Mouse (Mus musculus) spleen, adult 12 weeks (tissue): ENCODE measurements around the gene Plxnd1.

Experiments used
- DNase-seq: peaks from one replicate; pipeline ENCODE4 v3.0.0; 2022; ENCODE audit warnings: low spot score

Gene Plxnd1

DNA sequence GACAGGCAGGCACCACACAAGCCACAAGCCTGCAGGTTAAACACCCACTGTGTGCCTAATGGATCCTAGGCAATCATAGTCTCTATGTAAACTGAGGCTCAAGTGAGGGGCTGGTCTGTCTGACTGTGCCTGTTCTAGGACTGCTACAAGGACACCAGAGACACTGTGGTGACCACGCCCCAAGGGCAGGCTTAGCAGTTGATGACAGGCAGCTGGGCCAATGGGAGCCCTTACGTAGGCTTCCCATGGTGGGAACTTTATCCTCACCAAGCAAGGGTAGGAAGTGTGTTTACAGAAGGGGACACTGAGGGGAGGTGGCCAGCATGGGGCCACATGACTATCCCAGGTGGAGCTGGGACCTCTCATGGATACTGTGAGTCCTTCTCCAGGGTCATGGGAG, 4.4 kb upstream of the Plxnd1 start:
- DNase-seq = no peak

DNA sequence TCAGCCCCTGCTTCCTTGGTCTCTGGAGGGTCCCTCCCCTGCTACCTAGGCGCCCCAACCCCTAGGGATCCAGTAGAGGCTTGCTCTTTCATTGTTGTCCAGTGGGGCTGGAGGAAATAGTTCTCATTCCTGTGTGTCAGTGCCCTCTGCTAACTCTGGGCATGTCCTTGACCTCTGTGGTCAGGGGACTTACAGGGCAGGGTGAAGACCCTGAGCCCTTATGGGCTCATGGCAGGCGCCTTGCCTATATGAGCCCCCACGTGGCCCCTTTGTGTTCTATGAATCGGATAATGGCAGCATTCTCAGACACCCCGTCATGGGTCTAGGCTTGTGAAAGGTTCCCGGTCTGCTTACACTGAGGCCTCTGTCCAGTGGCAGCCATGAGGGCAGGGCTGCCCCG, 4.0 kb upstream of the Plxnd1 start:
- DNase-seq = no peak

- DNase-seq = no peak
These were observed 3.0 kb upstream of the Plxnd1 start for GRCm38 (mm10) chr6:115997726-115998311.

DNA sequence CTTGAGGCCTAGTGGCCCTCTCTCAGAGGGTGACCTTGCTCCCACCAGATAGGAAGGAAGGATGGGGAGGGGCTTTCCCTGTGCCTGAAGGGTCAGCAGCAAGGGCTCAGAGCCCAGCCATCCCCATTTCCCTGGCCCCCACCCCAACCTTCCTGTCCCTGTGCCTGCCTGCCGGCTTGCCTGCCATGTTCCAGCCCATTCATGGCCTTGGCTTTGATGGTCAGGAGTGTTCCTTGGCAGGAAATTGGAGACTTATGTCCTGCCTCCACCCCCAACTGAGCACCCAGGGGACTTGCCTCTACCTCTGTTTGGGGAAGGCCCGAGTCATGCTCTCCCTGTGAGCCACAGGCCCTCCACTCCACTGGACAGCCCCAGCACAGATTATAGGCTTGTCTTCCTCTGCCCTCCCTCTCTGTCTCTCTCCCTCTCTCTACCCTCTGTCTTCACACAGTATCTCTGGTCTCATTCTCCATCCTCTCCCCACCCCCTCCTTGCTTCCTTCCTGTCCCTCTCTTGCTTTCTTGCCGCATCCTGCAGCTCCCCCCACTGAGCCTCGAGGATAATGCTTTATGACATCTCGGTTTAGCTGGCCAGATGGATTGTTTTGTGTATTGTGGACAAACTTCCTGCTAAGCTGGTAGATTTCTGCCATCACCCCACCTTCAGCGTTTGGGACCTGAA, 1.5 kb upstream of the Plxnd1 start:
- DNase-seq = no peak

GRCm38 (mm10) chr6:115995531-115995941, 731 bp upstream of the Plxnd1 start:
- DNase-seq = no peak

DNA sequence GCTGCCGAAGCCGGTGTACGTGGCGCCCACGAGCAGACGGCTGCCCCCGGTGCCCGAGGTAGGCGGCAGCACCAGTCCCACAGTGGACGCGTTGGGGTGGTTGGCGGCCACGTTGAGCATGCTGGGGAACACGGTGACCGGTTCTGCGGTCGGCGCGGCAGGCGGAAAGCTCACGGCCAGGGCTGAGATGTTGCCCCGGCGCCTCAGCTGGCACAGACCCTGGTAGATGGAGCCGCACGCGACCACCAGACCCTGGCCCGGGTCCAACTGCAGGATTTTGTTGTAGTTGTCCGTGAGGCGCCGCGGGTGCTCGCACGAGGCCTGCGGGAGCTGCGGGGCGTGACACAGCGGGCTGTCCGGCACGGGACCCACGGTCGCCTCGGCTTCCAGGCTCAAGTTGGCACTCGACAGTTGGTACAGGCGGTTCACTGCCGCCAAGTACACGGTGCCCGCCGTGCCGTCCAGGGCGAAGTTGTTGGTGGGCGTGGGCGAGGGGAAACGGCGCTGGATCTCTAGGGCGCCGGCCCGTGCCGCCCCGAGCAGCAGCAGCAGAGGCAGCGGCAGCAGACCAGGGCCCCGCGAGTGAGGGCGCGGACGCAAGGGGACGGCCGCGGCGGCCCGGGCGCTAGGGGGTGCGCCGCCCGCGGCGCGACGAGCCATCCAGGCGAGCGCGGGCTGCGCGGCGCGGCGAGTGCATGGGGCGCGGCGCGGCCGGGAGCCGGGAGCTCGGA, 494 bp downstream of the Plxnd1 start:
- no peak for DNase-seq

DNA sequence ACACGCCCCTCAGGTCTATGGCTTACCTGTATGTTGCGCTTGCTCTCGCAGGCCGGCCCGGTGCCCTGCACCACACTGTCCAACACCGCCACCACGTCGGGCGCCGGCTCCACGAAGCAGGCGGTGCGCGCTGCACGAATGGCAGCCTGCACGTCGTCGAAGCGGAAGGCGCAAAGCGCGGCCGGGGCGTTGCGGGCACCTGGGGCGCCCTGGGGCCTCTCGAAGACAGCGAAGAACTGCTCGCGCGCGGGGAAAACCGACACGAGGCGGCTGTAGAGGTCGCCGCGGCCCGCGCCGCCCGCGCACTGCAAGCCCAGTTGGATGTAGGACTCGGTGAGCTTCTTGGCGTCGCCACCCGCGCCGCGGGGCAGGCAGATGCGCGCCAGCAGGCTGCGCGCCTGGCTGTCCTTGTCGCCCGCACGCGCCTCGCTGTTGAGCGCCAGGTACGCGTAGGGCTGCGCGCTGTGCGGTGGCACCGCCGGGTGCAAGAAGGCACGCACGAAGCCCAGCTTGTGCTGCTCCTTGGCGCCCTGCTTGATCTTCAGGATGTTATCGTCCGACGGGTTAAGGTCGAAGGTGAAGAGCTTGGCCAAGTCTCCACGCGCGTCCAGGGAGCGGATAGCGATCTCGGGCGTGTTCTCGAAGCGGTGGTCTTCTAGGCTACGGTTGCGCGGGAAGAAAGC, 1.2 kb downstream of the Plxnd1 start:
- DNase-seq = no peak

DNA sequence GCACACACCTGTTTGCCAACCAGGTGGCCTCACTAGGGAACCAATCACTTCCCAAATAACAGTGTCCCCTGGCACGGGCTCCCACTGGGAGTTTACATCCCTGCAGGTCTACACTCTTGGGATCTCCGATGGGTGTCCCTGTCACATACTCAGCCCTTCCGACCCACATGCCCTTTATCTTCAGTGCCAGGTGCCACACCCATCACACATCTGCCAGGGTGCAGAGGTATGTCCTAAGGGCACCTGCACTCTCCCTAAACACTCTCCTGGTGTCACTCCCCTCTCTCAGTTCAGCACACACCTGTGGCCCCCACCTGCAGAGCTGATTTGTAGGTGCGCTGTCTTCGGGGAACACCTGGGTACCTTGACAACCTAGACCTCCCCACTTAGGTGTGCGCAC, 1.8 kb downstream of the Plxnd1 start:
- DNase-seq = no peak

DNA sequence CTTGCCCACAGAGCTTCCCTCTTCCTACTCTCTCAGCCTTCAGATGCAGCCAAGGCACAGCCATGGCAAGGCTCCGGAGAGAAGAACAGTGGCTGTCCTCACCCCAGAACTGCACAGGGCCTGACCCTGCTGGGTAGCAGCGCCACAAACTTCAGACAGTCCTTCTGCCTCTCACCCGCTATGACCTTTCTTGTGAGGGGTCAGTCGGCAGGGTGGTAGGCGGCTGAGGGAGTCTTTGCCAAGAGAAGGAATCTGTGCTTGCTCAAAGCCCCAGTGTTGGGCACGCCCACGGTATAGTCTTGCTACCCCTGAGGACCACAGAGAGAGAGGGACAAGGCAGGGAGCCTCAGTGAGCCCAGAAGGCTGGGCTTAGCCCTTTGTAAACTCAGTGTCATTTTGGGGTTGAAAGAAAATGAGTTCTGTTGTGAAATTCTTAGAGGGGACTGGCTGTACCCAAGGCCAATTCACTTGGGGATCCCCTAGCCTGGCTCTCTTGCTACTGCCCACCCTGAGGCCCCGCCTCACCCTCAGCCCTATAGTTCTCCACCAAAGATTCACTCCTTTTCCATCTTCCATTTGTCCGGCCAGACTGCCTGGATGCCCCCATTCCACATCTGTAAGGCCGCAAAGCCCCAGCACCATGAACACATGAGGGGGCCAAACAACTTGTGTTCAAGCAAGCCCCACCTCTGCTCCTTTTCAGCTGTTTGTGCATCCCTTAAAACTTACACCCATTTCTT, 2.8 kb downstream of the Plxnd1 start:
- no peak for DNase-seq

- DNase-seq = no peak
These were observed 3.5 kb downstream of the Plxnd1 start for GRCm38 (mm10) chr6:115991108-115991880.

DNA sequence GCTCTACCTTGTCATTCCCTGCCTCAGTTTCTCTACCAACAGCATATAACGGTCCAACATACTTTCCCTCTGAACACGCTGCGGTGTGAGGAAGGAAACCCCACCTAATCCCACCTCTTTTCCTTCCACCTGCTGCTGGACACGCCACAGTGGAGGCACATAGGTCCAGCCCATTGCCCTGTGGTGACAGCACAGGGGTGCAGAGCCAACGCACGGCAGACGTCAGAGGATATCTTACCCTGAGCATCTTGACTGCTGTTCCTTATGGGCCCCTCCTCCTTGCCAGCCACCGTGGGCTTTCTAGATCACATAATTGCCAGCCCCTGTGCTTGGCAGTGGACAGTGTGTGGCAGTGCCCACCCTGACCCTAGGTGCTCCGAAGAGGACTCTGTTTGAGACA, 4.3 kb downstream of the Plxnd1 start:
- no peak for DNase-seq

- no peak for DNase-seq
These were observed 4.7 kb downstream of the Plxnd1 start for GRCm38 (mm10) chr6:115990056-115990455.

GRCm38 (mm10) chr6:115989607-115990006, 5.2 kb downstream of the Plxnd1 start:
- DNase-seq = no peak

- DNase-seq = no peak
These were observed 5.8 kb downstream of the Plxnd1 start for GRCm38 (mm10) chr6:115989032-115989431.

- no peak for DNase-seq
These were observed 7.6 kb downstream of the Plxnd1 start for GRCm38 (mm10) chr6:115987096-115987747.

- DNase-seq = no peak
These were observed 8.2 kb downstream of the Plxnd1 start for GRCm38 (mm10) chr6:115986472-115987095.

DNA sequence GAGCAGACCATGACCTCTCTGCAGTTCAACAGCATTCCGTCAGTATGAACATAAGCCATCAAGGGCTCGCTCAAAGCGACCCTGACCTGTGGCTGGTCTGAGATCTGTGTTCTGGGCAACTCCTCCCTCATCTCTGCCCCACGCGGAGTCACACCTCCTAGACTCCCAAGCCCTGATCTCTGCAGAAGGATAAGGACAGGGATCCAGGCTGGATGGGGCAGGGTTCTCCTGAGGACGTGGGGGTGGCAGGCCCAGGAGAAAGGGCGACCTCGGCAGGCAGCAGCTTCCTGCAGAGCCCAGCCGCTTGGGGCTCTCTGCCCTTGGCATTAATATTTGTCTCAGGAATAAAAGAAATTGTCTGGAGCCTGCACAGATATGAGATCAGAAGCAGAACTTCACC, 9.2 kb downstream of the Plxnd1 start:
- no peak for DNase-seq

DNA sequence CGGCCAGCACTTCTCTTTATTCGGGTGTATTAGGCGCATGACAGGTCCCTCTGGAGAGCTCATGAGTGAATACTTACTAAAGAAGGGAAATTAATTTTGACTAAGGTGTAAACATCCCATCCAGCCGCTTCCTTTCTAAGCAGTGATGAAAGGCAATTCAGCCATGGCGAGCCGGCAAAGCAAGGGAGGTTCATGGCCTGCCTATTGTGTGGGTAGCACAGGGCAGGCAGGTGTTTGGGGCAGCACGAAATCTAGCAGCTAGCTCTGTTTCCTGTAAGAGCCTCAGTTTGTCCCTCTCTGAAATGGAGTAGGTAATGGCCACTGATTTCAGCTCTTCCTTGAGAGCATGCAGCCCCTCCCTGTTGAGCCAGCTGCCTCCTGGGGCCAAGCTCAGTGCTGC, 10.2 kb downstream of the Plxnd1 start:
- no peak for DNase-seq

DNA sequence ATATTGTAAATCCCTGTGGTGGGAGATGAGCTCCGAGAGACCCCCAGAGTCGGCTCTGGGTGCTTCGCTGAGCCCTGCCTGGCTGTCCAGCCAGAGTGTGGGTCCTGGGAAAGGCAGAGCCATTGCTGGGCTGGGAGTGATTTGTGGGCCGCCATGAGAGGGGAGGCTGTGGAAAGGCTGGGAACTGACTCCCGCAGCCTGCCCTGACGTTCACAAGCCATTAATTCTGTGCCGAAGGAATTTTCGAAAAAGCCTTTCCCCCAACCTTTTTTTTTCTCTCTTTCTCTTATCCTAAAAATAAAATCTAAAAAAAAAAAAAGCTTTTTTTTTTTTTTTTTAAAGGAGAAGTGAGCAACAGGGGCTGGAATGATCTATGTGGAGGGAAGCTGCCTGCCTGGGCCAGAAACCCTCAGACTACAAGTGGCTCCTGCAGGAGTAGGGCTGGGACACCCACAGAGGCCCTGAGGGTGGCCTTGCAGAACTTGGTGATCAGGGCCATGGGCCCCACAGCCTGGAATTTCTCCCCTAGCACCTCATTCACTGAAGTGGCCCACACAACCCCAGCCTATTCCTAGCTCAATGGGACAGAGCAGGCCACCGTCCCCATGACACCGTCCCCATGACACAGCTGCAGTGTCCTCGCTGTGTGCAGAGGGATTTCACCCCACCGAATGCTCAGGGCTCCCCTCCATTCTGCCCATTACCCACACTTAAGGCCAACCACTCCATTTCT, 11.3 kb downstream of the Plxnd1 start:
- DNase-seq = no peak

DNA sequence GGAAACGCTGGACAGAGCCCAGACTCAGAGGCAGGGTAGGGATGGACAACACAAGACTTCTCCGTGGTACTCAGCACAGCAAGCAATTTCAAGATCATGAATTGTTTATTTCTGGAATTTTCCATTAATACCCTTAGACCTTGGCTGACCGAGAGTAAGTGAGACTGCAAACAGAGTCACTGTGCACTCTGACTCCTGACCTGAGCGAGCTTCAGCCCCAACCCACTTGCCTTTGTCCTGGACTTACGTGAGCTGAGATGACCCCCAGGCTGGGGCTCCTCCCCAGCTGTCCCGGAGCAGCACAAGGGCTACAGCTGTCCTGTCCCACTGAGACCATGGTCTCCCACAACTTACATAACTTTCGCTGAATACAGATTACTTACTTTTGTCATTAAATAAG, 11.9 kb downstream of the Plxnd1 start:
- DNase-seq = no peak
